Mouse (Mus musculus) spleen, adult 12 weeks (tissue): ENCODE measurements around the gene Creld1.

Source experiments
- DNase-seq: peaks from one replicate; pipeline ENCODE4 v3.0.0; 2022; ENCODE audit warnings: low spot score

Gene Creld1

GRCm38 (mm10) chr6:113508272-113508946 is 25.3 kb downstream of the Creld1 start:
- DNase-seq = no peak

- DNase-seq = no peak
Measured at GRCm38 (mm10) chr6:113508947-113509280, 25.8 kb downstream of the Creld1 start.

- DNase-seq = no peak
Measured at GRCm38 (mm10) chr6:113513944-113514343, 30.8 kb downstream of the Creld1 start.

- DNase-seq = no peak
Measured at GRCm38 (mm10) chr6:113514600-113514999, 31.5 kb downstream of the Creld1 start.

- DNase-seq = no peak
Measured at GRCm38 (mm10) chr6:113517434-113518080, 34.5 kb downstream of the Creld1 start.

GRCm38 (mm10) chr6:113522310-113522709 is 39.2 kb downstream of the Creld1 start:
- DNase-seq = no peak

GRCm38 (mm10) chr6:113523420-113523819 is 40.3 kb downstream of the Creld1 start:
- DNase-seq = no peak

- peak; percentile 94 for DNase-seq
Measured at GRCm38 (mm10) chr6:113530932-113531839, 48.1 kb downstream of the Creld1 start, which contains the start of the genes Emc3 and Fancd2. Emc3 (minus strand) TSS chr6:113531652. Fancd2 (plus strand) TSS chr6:113531682.

GRCm38 (mm10) chr6:113531840-113532404 is 48.8 kb downstream of the Creld1 start:
- no peak for DNase-seq

GRCm38 (mm10) chr6:113534886-113535285 is 51.8 kb downstream of the Creld1 start:
- DNase-seq = no peak

- DNase-seq = no peak
Measured at GRCm38 (mm10) chr6:113541610-113542009, 58.5 kb downstream of the Creld1 start.
